ENCODE assay signal across 8 mouse cellular contexts in genomic region chr11:115153699-115154292, GRCm38 (mm10). TPM values are rescaled to one million over a fixed set of nuclear protein-coding genes. Genes with fewer than 3 reads are reported as not detected.
A peak's percentile ranks its signal among the peaks of the same experiment; 100 is the strongest.
DNase-seq lines count a peak whose midpoint lies in the region; ATAC-seq and TF ChIP-seq lines count a peak whose summit lies in the region.

No protein-coding gene starts in this region.

- no peak overlapping the region for H3ac ChIP-seq in myocyte (ENCODE audit: control insufficient read depth, insufficient read length)

- H3K4me2 ChIP-seq in liver, embryonic 12.5 days = peak overlapping the region; percentile 65
- H3K4me2 ChIP-seq in myocyte (ENCODE audit: low read depth) = peak overlapping the region; percentile 18
- peak overlapping the region; percentile 60 for H3K4me2 ChIP-seq in stomach, embryonic 15.5 days

- peak; percentile 93 for DNase-seq in 416B (ENCODE audit: low read depth)
- DNase-seq in adipocyte (ENCODE audit: low spot score) = peak; percentile 41
- DNase-seq in kidney, adult 11 months = peak; percentile 81

- TF ChIP-seq CTCF in cortical plate, adult 2 months (IDR thresholded peaks at IDR 0.05; ENCODE audit: extremely low read depth, insufficient read depth, low read length) = peak; percentile 60

- no peak for TF ChIP-seq POLR2A in cortical plate, adult 2 months (IDR thresholded peaks at IDR 0.05; ENCODE audit: extremely low read depth, insufficient read depth, low read length)
- no peak for TF ChIP-seq POLR2A in myocyte (IDR thresholded peaks at IDR 0.05; ENCODE audit: insufficient read length, low read depth)

- H3K27me3 ChIP-seq in liver, embryonic 12.5 days (replicated peaks) = peaks cover 47% of the 10 kb centered on the region
- peaks cover 18% of the 10 kb centered on the region for H3K27me3 ChIP-seq in myocyte (ENCODE audit: control insufficient read depth, insufficient read depth, insufficient read length)
- H3K27me3 ChIP-seq in stomach, embryonic 15.5 days (replicated peaks) = peaks cover 10% of the 10 kb centered on the region; the same call in 1 of the 2 replicates

- no peak overlapping the region for H3K4me3 ChIP-seq in cortical plate, adult 2 months (ENCODE audit: insufficient read depth, low read length)
- H3K4me3 ChIP-seq in liver, embryonic 12.5 days = peak overlapping the region; percentile 38
- no peak overlapping the region for H3K4me3 ChIP-seq in myocyte
- peak overlapping the region; percentile 39 for H3K4me3 ChIP-seq in stomach, embryonic 15.5 days (replicated peaks)

- no peak overlapping the region for H3K27ac ChIP-seq in cortical plate, adult 2 months (ENCODE audit: insufficient read depth, low read length)
- no peak overlapping the region for H3K27ac ChIP-seq in liver, embryonic 12.5 days
- H3K27ac ChIP-seq in stomach, embryonic 15.5 days = no peak overlapping the region

- H3K9ac ChIP-seq in liver, embryonic 12.5 days = no peak overlapping the region
- H3K9ac ChIP-seq in stomach, embryonic 15.5 days = peak overlapping the region; percentile 12; the same call in 1 of the 2 replicates

- no peaks in the 10 kb centered on the region for H3K4me1 ChIP-seq in cortical plate, adult 2 months (ENCODE audit: control insufficient read depth, insufficient read depth, low read length)
- H3K4me1 ChIP-seq in liver, embryonic 12.5 days = peaks cover 55% of the 10 kb centered on the region
- peaks cover 29% of the 10 kb centered on the region for H3K4me1 ChIP-seq in stomach, embryonic 15.5 days

- H3K36me3 ChIP-seq in liver, embryonic 12.5 days = no peaks in the 10 kb centered on the region
- no peaks in the 10 kb centered on the region for H3K36me3 ChIP-seq in myocyte (ENCODE audit: control insufficient read depth, insufficient read depth)
- no peaks in the 10 kb centered on the region for H3K36me3 ChIP-seq in stomach, embryonic 15.5 days

- under 1% methylated on average over 35 of the region's 35 CpGs for WGBS in liver, embryonic 12.5 days (ENCODE audit: insufficient replicate concordance)
- WGBS in stomach, embryonic 15.5 days = under 1% methylated on average over 35 of the region's 35 CpGs

- peak; percentile 87 for ATAC-seq in granulocyte monocyte progenitor cell, adult 5-6 weeks (replicated peaks; ENCODE audit: poor library complexity, severe bottlenecking)
- ATAC-seq in liver, embryonic 12.5 days = peak; percentile 86
- ATAC-seq in stomach, embryonic 15.5 days (ENCODE audit: insufficient read depth, low FRiP score, low read depth) = peak; percentile 73

- no peaks in the 10 kb centered on the region for H3K79me2 ChIP-seq in myocyte (ENCODE audit: control insufficient read depth, insufficient read depth)

- no peaks in the 10 kb centered on the region for H3K9me3 ChIP-seq in liver, embryonic 12.5 days (replicated peaks)
- H3K9me3 ChIP-seq in stomach, embryonic 15.5 days = no peaks in the 10 kb centered on the region

TF ChIP-seq in myocyte, 11 proteins besides CTCF, POLR2A, EP300 and RAD21:
- TF ChIP-seq REST (IDR thresholded peaks at IDR 0.05; ENCODE audit: insufficient read depth, insufficient read length) = no peak
- TF ChIP-seq SRF (IDR thresholded peaks at IDR 0.05; ENCODE audit: control insufficient read depth, insufficient read length, low read depth) = no peak
- no peak for TF ChIP-seq MAX (IDR thresholded peaks at IDR 0.05; ENCODE audit: low read depth)

RNA-seq across cellular contexts. Expression of gene Slc9a3r1, which starts 9.3 kb away (rescaled TPM):
- polyA plus RNA-seq in cortical plate, adult 2 months (2012; rRNA removed) = 73.8 and 74.1 TPM in 2 replicates
- total RNA-seq in granulocyte monocyte progenitor cell, adult 5-6 weeks (2014; fragmentation: Nextera tagmentation) = 37.4 and 55.9 TPM in 2 replicates
- total RNA-seq in granulocyte monocyte progenitor cell, adult 5-6 weeks (2017) = 48.2 and 50.3 TPM in 2 replicates
- polyA plus RNA-seq in liver, embryonic 12.5 days (2016; fragmentation: Nextera tagmentation; extraction: Ambion mirVana) = 74.5 and 75.7 TPM in 2 replicates
- polyA plus RNA-seq in myocyte (2012; fragmentation: generic; extraction: Trizol) = 16.1 TPM
- polyA plus RNA-seq in stomach, embryonic 15.5 days (2015; fragmentation: Nextera tagmentation; extraction: Ambion mirVana) = 142 and 144 TPM in 2 replicates

RNA-seq across cellular contexts. Expression of gene Cd300lf, which starts 20.0 kb away (rescaled TPM):
- 0.08 TPM in 2 replicates for polyA plus RNA-seq in cortical plate, adult 2 months (2012; rRNA removed)
- total RNA-seq in granulocyte monocyte progenitor cell, adult 5-6 weeks (2014; fragmentation: Nextera tagmentation) = not detected in 2 replicates
- total RNA-seq in granulocyte monocyte progenitor cell, adult 5-6 weeks (2017) = 0.46 and 2.8 TPM in 2 replicates
- 0.90 and 1.3 TPM in 2 replicates for polyA plus RNA-seq in liver, embryonic 12.5 days (2016; fragmentation: Nextera tagmentation; extraction: Ambion mirVana)
- not detected for polyA plus RNA-seq in myocyte (2012; fragmentation: generic; extraction: Trizol)
- 2.1 and 2.6 TPM in 2 replicates for polyA plus RNA-seq in stomach, embryonic 15.5 days (2015; fragmentation: Nextera tagmentation; extraction: Ambion mirVana)

RNA-seq across cellular contexts. Expression of gene Tmem104, which starts 33.5 kb away (rescaled TPM):
- polyA plus RNA-seq in cortical plate, adult 2 months (2012; rRNA removed) = 9.5 and 10.3 TPM in 2 replicates
- 11.5 and 12.8 TPM in 2 replicates for total RNA-seq in granulocyte monocyte progenitor cell, adult 5-6 weeks (2014; fragmentation: Nextera tagmentation)
- total RNA-seq in granulocyte monocyte progenitor cell, adult 5-6 weeks (2017) = 2.4 and 3.6 TPM in 2 replicates
- 7.5 and 8.1 TPM in 2 replicates for polyA plus RNA-seq in liver, embryonic 12.5 days (2016; fragmentation: Nextera tagmentation; extraction: Ambion mirVana)
- polyA plus RNA-seq in myocyte (2012; fragmentation: generic; extraction: Trizol) = 15.5 TPM
- polyA plus RNA-seq in stomach, embryonic 15.5 days (2015; fragmentation: Nextera tagmentation; extraction: Ambion mirVana) = 9.3 and 11.5 TPM in 2 replicates

RNA-seq across cellular contexts. Expression of gene Nat9, which starts 33.9 kb away (rescaled TPM):
- 40.9 and 43.2 TPM in 2 replicates for polyA plus RNA-seq in cortical plate, adult 2 months (2012; rRNA removed)
- total RNA-seq in granulocyte monocyte progenitor cell, adult 5-6 weeks (2014; fragmentation: Nextera tagmentation) = 27.1 and 27.5 TPM in 2 replicates
- 21.3 and 28.0 TPM in 2 replicates for total RNA-seq in granulocyte monocyte progenitor cell, adult 5-6 weeks (2017)
- 12.8 and 12.9 TPM in 2 replicates for polyA plus RNA-seq in liver, embryonic 12.5 days (2016; fragmentation: Nextera tagmentation; extraction: Ambion mirVana)
- polyA plus RNA-seq in myocyte (2012; fragmentation: generic; extraction: Trizol) = 22.6 TPM
- 23.2 and 24.0 TPM in 2 replicates for polyA plus RNA-seq in stomach, embryonic 15.5 days (2015; fragmentation: Nextera tagmentation; extraction: Ambion mirVana)

Comparison
In these comparisons a context has a peak if more than half of its experiments do, and no peak if none do; other contexts are left out.
1. DNase-seq: peak in every context shown above with its lines; median percentile 93 in 416B; 81 in kidney, adult 11 months; 41 in adipocyte.
2. H3K4me3 ChIP-seq: peak in liver, embryonic 12.5 days (single experiment) and stomach, embryonic 15.5 days (single experiment); none in cortical plate, adult 2 months (single experiment) and myocyte (single experiment).
3. Peak in every context shown above with its lines, with median percentiles within 50 percentile points of each other: ATAC-seq and H3K4me2 ChIP-seq.